Mouse (Mus musculus): ENCODE results near the gene Chst10. TPM values are rescaled to one million over a fixed set of nuclear protein-coding genes. Genes with fewer than 3 reads are reported as not detected.

Gene Chst10
- total and polyA plus RNA-seq, 2 experiments from 2014 or later: 0.04 to 0.55 TPM

DNA sequence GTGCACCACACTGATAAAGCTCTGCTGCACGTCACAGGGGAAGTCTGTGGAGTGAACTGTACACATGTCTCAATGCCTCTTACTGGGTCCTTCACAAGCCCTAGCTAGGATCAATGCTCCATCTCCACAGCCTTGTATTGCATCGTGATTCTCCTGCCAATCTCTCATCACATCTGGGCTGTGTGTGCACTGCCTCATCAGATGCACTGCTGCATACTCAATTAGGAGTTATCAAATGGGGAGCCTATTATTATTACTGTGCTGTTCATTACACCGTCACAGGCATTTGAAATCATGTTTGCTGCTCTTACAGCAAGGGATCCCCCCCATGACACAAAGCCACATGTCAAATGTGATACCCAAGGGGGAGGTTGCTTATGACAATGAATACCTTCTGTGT lies 80.3 kb downstream of the Chst10 start:
- ATAC-seq (ENCODE audit: insufficient read depth, low read depth): no peak
- Histone ChIP-seq H3K4me3 (ENCODE audit: low read depth, low read length) (no peak overlapping the region), H3K36me3 (replicated peaks; ENCODE audit: control insufficient read depth, insufficient read depth, low read length) (no peaks in the 10 kb centered on the region), H3K4me1 (ENCODE audit: control insufficient read depth, insufficient read depth) (no peaks in the 10 kb centered on the region), H3K4me2 (ENCODE audit: low read depth, low read length) (no peak overlapping the region), H3K27ac (ENCODE audit: low read depth) (no peak overlapping the region), H3K27me3 (ENCODE audit: control insufficient read depth, insufficient read depth, low read length) (no peaks in the 10 kb centered on the region), H3K9ac (replicated peaks; ENCODE audit: low read depth, low read length) (no peak overlapping the region), H3K9me3 (replicated peaks; ENCODE audit: control insufficient read depth, low read length) (no peaks in the 10 kb centered on the region)
- 74% methylated on average over 3 of the region's 3 CpGs for WGBS
- DNase-seq (ENCODE audit: low spot score): no peak
- TF ChIP-seq CTCF (IDR thresholded peaks at IDR 0.05; ENCODE audit: low read depth) (no peak), EP300 (IDR thresholded peaks at IDR 0.05; ENCODE audit: low read depth) (no peak)

DNA sequence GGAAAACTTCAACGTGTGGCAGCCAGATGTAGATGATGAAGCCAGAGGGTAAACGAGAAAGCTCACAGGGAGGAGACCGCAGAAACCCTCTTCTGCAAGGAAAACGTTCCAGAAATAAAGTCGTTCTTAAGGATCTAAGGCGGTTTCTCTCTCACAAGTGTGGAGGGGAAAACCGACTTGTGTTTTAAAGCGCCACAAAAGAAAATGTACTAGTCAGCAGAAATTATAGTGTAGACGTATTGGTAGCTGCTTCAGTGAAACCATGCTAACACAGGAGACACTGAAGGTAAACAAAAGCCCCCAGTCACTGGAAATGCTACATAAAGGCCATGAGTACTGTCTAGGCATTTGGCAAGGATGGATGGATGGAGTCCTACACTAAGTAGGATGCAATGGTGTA lies 80.7 kb downstream of the Chst10 start:
- Histone ChIP-seq H3K36me3 (replicated peaks; ENCODE audit: control insufficient read depth, insufficient read depth, low read length) (no peaks in the 10 kb centered on the region), H3K4me3 (ENCODE audit: low read depth, low read length) (no peak overlapping the region), H3K9me3 (replicated peaks; ENCODE audit: control insufficient read depth, low read length) (no peaks in the 10 kb centered on the region), H3K27ac (ENCODE audit: low read depth) (no peak overlapping the region), H3K4me1 (ENCODE audit: control insufficient read depth, insufficient read depth) (no peaks in the 10 kb centered on the region), H3K4me2 (ENCODE audit: low read depth, low read length) (no peak overlapping the region), H3K27me3 (ENCODE audit: control insufficient read depth, insufficient read depth, low read length) (no peaks in the 10 kb centered on the region), H3K9ac (replicated peaks; ENCODE audit: low read depth, low read length) (no peak overlapping the region)
- 73% methylated on average over 9 of the region's 9 CpGs for WGBS
- DNase-seq (ENCODE audit: low spot score): no peak
- ATAC-seq (ENCODE audit: insufficient read depth, low read depth): no peak
- no peak for TF ChIP-seq EP300 (IDR thresholded peaks at IDR 0.05; ENCODE audit: low read depth)
- TF ChIP-seq CTCF (IDR thresholded peaks at IDR 0.05; ENCODE audit: low read depth): no peak

DNA sequence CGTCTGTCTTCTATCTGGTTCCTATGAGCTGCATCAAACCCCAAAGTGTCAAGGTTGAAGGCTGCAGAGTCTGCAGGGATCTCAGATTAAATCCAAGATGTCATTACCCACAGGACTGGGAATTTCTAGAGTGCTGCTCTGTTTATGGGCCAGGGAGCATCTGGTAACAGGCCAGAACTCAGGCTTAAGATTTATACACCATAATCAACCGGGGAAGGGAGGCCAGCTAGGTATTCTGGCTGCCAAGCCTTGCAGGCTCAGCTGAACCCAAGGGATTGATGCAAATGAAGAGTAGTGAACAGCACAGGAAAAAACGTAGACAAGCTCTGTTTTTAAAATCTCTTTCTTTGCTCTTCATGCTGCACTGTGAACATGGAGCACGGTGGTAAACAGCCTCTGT lies 81.7 kb downstream of the Chst10 start:
- TF ChIP-seq CTCF (IDR thresholded peaks at IDR 0.05; ENCODE audit: low read depth): no peak
- no peak for TF ChIP-seq EP300 (IDR thresholded peaks at IDR 0.05; ENCODE audit: low read depth)
- DNase-seq (ENCODE audit: low spot score): no peak
- Histone ChIP-seq H3K4me2 (ENCODE audit: low read depth, low read length) (no peak overlapping the region), H3K27ac (ENCODE audit: low read depth) (no peak overlapping the region), H3K9ac (replicated peaks; ENCODE audit: low read depth, low read length) (no peak overlapping the region), H3K9me3 (replicated peaks; ENCODE audit: control insufficient read depth, low read length) (no peaks in the 10 kb centered on the region), H3K4me1 (ENCODE audit: control insufficient read depth, insufficient read depth) (no peaks in the 10 kb centered on the region), H3K36me3 (replicated peaks; ENCODE audit: control insufficient read depth, insufficient read depth, low read length) (no peaks in the 10 kb centered on the region), H3K27me3 (ENCODE audit: control insufficient read depth, insufficient read depth, low read length) (no peaks in the 10 kb centered on the region), H3K4me3 (ENCODE audit: low read depth, low read length) (no peak overlapping the region)
- no peak for ATAC-seq (ENCODE audit: insufficient read depth, low read depth)
- WGBS: 50% methylated on average over 4 of the region's 4 CpGs

Other genes starting within 250 kb of the Chst10 start
- 1.9 and 4.9 TPM in 2 replicates for gene Aff3, start 233.2 kb downstream of the Chst10 start, total RNA-seq (2014; rRNA removed; ENCODE audit: low replicate concordance)
- 0.80 and 1.1 TPM in 2 replicates for gene Aff3, start 233.2 kb downstream of the Chst10 start, polyA plus RNA-seq (2015; fragmentation: Nextera tagmentation; extraction: Ambion mirVana)
- 0.42 and 1.7 TPM in 2 replicates for gene Lonrf2, start 61.5 kb downstream of the Chst10 start, total RNA-seq (2014; rRNA removed; ENCODE audit: low replicate concordance)
- gene Lonrf2, start 61.5 kb downstream of the Chst10 start, polyA plus RNA-seq (2015; fragmentation: Nextera tagmentation; extraction: Ambion mirVana): 0.33 and 0.41 TPM in 2 replicates
- gene Nms, start 41.0 kb upstream of the Chst10 start, total RNA-seq (2014; rRNA removed; ENCODE audit: low replicate concordance): not detected in 2 replicates
- not detected in 2 replicates for gene Nms, start 41.0 kb upstream of the Chst10 start, polyA plus RNA-seq (2015; fragmentation: Nextera tagmentation; extraction: Ambion mirVana)
- gene Pdcl3, start 87.4 kb upstream of the Chst10 start, total RNA-seq (2014; rRNA removed; ENCODE audit: low replicate concordance): 45.9 and 47.1 TPM in 2 replicates
- gene Pdcl3, start 87.4 kb upstream of the Chst10 start, polyA plus RNA-seq (2015; fragmentation: Nextera tagmentation; extraction: Ambion mirVana): 155 and 186 TPM in 2 replicates

Measured in heart, postnatal 0 days (tissue).